Mouse (Mus musculus): ENCODE measurements around the gene Tdrd9. TPM values are rescaled to one million over a fixed set of nuclear protein-coding genes. Genes with fewer than 3 reads are reported as not detected.
A peak's percentile ranks its signal among the peaks of the same experiment; 100 is the strongest.
"Not testable (repeated sequence)": the region's sequence is repeated elsewhere in the genome, so short reads cannot be mapped to it uniquely, and the experiment has no call there.

The Tdrd9 gene
- polyA plus RNA-seq, 1 experiment from 2014 or later: 0.54 TPM

- H3K4me3 ChIP-seq: peak overlapping the region; percentile 37
- H3K27me3 ChIP-seq (ENCODE audit: insufficient read depth, poor library complexity, severe bottlenecking); H3K9me3 ChIP-seq; H3K36me3 ChIP-seq; DNase-seq (ENCODE audit: low spot score): not testable (repeated sequence)
- 38% methylated on average over 16 of the region's 20 CpGs for WGBS
- peak overlapping the region; percentile 89 for H3K27ac ChIP-seq
- H3K4me1 ChIP-seq: peaks cover 54% of the 10 kb centered on the region
Observed at GRCm38 (mm10) chr12:111944065-111944987, 27.0 kb upstream of the Tdrd9 start.

- DNase-seq (ENCODE audit: low spot score): peak; percentile 91
- 19% methylated on average over 8 of the region's 8 CpGs for WGBS
- Histone ChIP-seq H3K4me1 (peaks cover 52% of the 10 kb centered on the region), H3K27me3 (ENCODE audit: insufficient read depth, poor library complexity, severe bottlenecking) (no peaks in the 10 kb centered on the region), H3K27ac (peak overlapping the region; percentile 89), H3K9me3 (no peaks in the 10 kb centered on the region), H3K4me3 (peak overlapping the region; percentile 27), H3K36me3 (no peaks in the 10 kb centered on the region)
Observed at GRCm38 (mm10) chr12:111945115-111945514, 26.2 kb upstream of the Tdrd9 start.

- DNase-seq (ENCODE audit: low spot score): not testable (repeated sequence)
Observed at GRCm38 (mm10) chr12:111945765-111946655, 25.3 kb upstream of the Tdrd9 start.

GRCm38 (mm10) chr12:111946716-111947115, 24.6 kb upstream of the Tdrd9 start:
- H3K27me3 ChIP-seq (ENCODE audit: insufficient read depth, poor library complexity, severe bottlenecking): no peaks in the 10 kb centered on the region
- no peak overlapping the region for H3K4me3 ChIP-seq
- 16% methylated on average over 2 of the region's 2 CpGs for WGBS
- peak; percentile 90 for DNase-seq (ENCODE audit: low spot score)
- no peaks in the 10 kb centered on the region for H3K9me3 ChIP-seq
- no peaks in the 10 kb centered on the region for H3K36me3 ChIP-seq
- H3K27ac ChIP-seq: peak overlapping the region; percentile 75
- H3K4me1 ChIP-seq: peaks cover 50% of the 10 kb centered on the region

More at GRCm38 (mm10) chr12:111945765-111946655, 25.3 kb upstream of the Tdrd9 start:
- not testable (repeated sequence) for H3K36me3 ChIP-seq; H3K9me3 ChIP-seq; H3K27me3 ChIP-seq (ENCODE audit: insufficient read depth, poor library complexity, severe bottlenecking)
- peak overlapping the region; percentile 27 for H3K4me3 ChIP-seq
- peaks cover 44% of the 10 kb centered on the region for H3K4me1 ChIP-seq
- peak overlapping the region; percentile 89 for H3K27ac ChIP-seq
- 42% methylated on average over 13 of the region's 15 CpGs for WGBS

GRCm38 (mm10) chr12:111950486-111950885, 20.9 kb upstream of the Tdrd9 start:
- Histone ChIP-seq H3K27me3 (ENCODE audit: insufficient read depth, poor library complexity, severe bottlenecking) (no peaks in the 10 kb centered on the region), H3K4me3 (no peak overlapping the region), H3K4me1 (peaks cover 22% of the 10 kb centered on the region), H3K9me3 (no peaks in the 10 kb centered on the region), H3K36me3 (no peaks in the 10 kb centered on the region), H3K27ac (0 out of 2 replicates have a peak overlapping the region, but pooled peaks have one; percentile 42)
- WGBS: 73% methylated on average over 5 of the region's 5 CpGs
- DNase-seq (ENCODE audit: low spot score): no peak

- no peaks in the 10 kb centered on the region for H3K36me3 ChIP-seq
- 58% methylated on average over 5 of the region's 5 CpGs for WGBS
- DNase-seq (ENCODE audit: low spot score): no peak
- no peak overlapping the region; the same call in 1 of the 2 replicates for H3K27ac ChIP-seq
- H3K9me3 ChIP-seq: no peaks in the 10 kb centered on the region
- no peaks in the 10 kb centered on the region for H3K27me3 ChIP-seq (ENCODE audit: insufficient read depth, poor library complexity, severe bottlenecking)
- H3K4me1 ChIP-seq: peaks cover 13% of the 10 kb centered on the region
- H3K4me3 ChIP-seq: no peak overlapping the region
Observed at GRCm38 (mm10) chr12:111951701-111952100, 19.7 kb upstream of the Tdrd9 start.

- WGBS: 77% methylated on average over 5 of the region's 5 CpGs
- Histone ChIP-seq H3K9me3 (0 out of 2 replicates have a peak, but pooled peaks cover 3% of the 10 kb centered on the region), H3K4me1 (peaks cover 20% of the 10 kb centered on the region), H3K36me3 (peaks cover 24% of the 10 kb centered on the region), H3K4me3 (no peak overlapping the region), H3K27me3 (ENCODE audit: insufficient read depth, poor library complexity, severe bottlenecking) (no peaks in the 10 kb centered on the region), H3K27ac (no peak overlapping the region)
- DNase-seq (ENCODE audit: low spot score): no peak
Observed at GRCm38 (mm10) chr12:111956173-111956572, 15.2 kb upstream of the Tdrd9 start.

GRCm38 (mm10) chr12:111958101-111958865, 13.1 kb upstream of the Tdrd9 start:
- Histone ChIP-seq H3K4me3 (no peak overlapping the region), H3K9me3 (0 out of 2 replicates have a peak, but pooled peaks cover 3% of the 10 kb centered on the region), H3K27me3 (ENCODE audit: insufficient read depth, poor library complexity, severe bottlenecking) (no peaks in the 10 kb centered on the region), H3K4me1 (peaks cover 11% of the 10 kb centered on the region), H3K36me3 (peaks cover 45% of the 10 kb centered on the region), H3K27ac (no peak overlapping the region)
- DNase-seq (ENCODE audit: low spot score): no peak
- WGBS: 41% methylated on average over 9 of the region's 9 CpGs

GRCm38 (mm10) chr12:111963339-111963738, 8.0 kb upstream of the Tdrd9 start:
- Histone ChIP-seq H3K27ac (no peak overlapping the region), H3K4me3 (no peak overlapping the region), H3K36me3 (peaks cover 55% of the 10 kb centered on the region), H3K4me1 (peaks cover 16% of the 10 kb centered on the region), H3K9me3 (0 out of 2 replicates have a peak, but pooled peaks cover 3% of the 10 kb centered on the region), H3K27me3 (ENCODE audit: insufficient read depth, poor library complexity, severe bottlenecking) (no peaks in the 10 kb centered on the region)
- DNase-seq (ENCODE audit: low spot score): no peak
- 89% methylated on average over 5 of the region's 5 CpGs for WGBS

- whole genome bisulfite sequencing: under 1% methylated on average over 37 of the region's 37 CpGs
- no peaks in the 10 kb centered on the region for H3K9me3 ChIP-seq
- H3K36me3 ChIP-seq: peaks cover 26% of the 10 kb centered on the region
- DNase-seq (ENCODE audit: low spot score): peak; percentile 97
- no peaks in the 10 kb centered on the region for H3K27me3 ChIP-seq (ENCODE audit: insufficient read depth, poor library complexity, severe bottlenecking)
- peaks cover 13% of the 10 kb centered on the region for H3K4me1 ChIP-seq
- H3K27ac ChIP-seq: peak within 1 kb of the TSS; percentile 99
- peak within 1 kb of the TSS; percentile 98 for H3K4me3 ChIP-seq
Observed at GRCm38 (mm10) chr12:111966683-111967173, 4.6 kb upstream of the Tdrd9 start, which contains the start of gene Atp5mpl. Atp5mpl (minus strand) TSS chr12:111966977.

- Histone ChIP-seq H3K27me3 (ENCODE audit: insufficient read depth, poor library complexity, severe bottlenecking) (no peaks in the 10 kb centered on the region), H3K4me3 (no peak overlapping the region), H3K4me1 (peaks cover 11% of the 10 kb centered on the region), H3K27ac (no peak overlapping the region), H3K36me3 (no peaks in the 10 kb centered on the region), H3K9me3 (no peaks in the 10 kb centered on the region)
- WGBS: 75% methylated on average over 4 of the region's 4 CpGs
- no peak for DNase-seq (ENCODE audit: low spot score)
Observed at GRCm38 (mm10) chr12:111970085-111970484, 1.3 kb upstream of the Tdrd9 start.

GRCm38 (mm10) chr12:111972504-111972903, 1.1 kb downstream of the Tdrd9 start:
- H3K27ac ChIP-seq: no peak overlapping the region
- peaks cover 13% of the 10 kb centered on the region for H3K4me1 ChIP-seq
- no peaks in the 10 kb centered on the region for H3K9me3 ChIP-seq
- H3K27me3 ChIP-seq (ENCODE audit: insufficient read depth, poor library complexity, severe bottlenecking): no peaks in the 10 kb centered on the region
- DNase-seq (ENCODE audit: low spot score): no peak
- 85% methylated on average over 10 of the region's 10 CpGs for WGBS
- no peaks in the 10 kb centered on the region for H3K36me3 ChIP-seq
- no peak overlapping the region for H3K4me3 ChIP-seq

All from heart, embryonic 10.5 days (tissue).